Mouse (Mus musculus) lung, adult 2 months (tissue): ENCODE data around the gene Dhx33.

Source experiments
- CTCF ChIP-seq: fragments of 200-500 bp; IDR thresholded peaks from 2 replicates; pipeline ENCODE4 v1.5.1; 2011; ENCODE audit warnings: mild to moderate bottlenecking, low read length, control low read depth; ENCODE audit not compliant: insufficient read depth
- POLR2A ChIP-seq: fragments of 200-500 bp; IDR thresholded peaks from 2 replicates; pipeline ENCODE4 v1.6.1; 2011; ENCODE audit warnings: low read depth, mild to moderate bottlenecking, control low read depth, low read length, borderline replicate concordance; ENCODE audit errors: extremely low read depth

GRCm38 (mm10) chr11:71005046-71005445, 809 bp upstream of the Dhx33 start:
- TF ChIP-seq CTCF, result no peak
- no peak for TF ChIP-seq POLR2A
